Mouse (Mus musculus) left cerebral cortex, adult 11 months (tissue): ENCODE results near the gene Wwc2.

ENCODE experiments used
- DNase-seq: peaks from one replicate; pipeline ENCODE4 v3.0.0; 2022; ENCODE audit warnings: low spot score

The Wwc2 gene

GRCm38 (mm10) chr8:47784436-47784835 is 206.3 kb downstream of the Wwc2 start:
- DNase-seq: no peak

GRCm38 (mm10) chr8:47783944-47784343 is 206.8 kb downstream of the Wwc2 start:
- peak; percentile 45 for DNase-seq

- no peak for DNase-seq
These were observed 207.2 kb downstream of the Wwc2 start for GRCm38 (mm10) chr8:47783544-47783943.

- DNase-seq: no peak
These were observed 208.8 kb downstream of the Wwc2 start for GRCm38 (mm10) chr8:47781881-47782280.

- no peak for DNase-seq
These were observed 211.1 kb downstream of the Wwc2 start for GRCm38 (mm10) chr8:47779589-47779988.

GRCm38 (mm10) chr8:47777415-47777814 is 213.3 kb downstream of the Wwc2 start:
- no peak for DNase-seq
